Mouse (Mus musculus) gastrocnemius, adult 2 months (tissue): ENCODE data around the gene Larp7. TPM values are rescaled to one million over a fixed set of nuclear protein-coding genes. Genes with fewer than 3 reads are reported as not detected.
A peak's percentile ranks its signal among the peaks of the same experiment; 100 is the strongest.

ENCODE experiments used
- DNase-seq: peaks from one replicate; pipeline ENCODE4 v3.0.0; 2022
- H3K27ac ChIP-seq: fragments of 200-600 bp; 2 replicates; pipeline ENCODE4 v1.8.1; 2022; ENCODE audit warnings: mild to moderate bottlenecking
- H3K4me3 ChIP-seq: fragments of 200-600 bp; 2 replicates; pipeline ENCODE4 v1.8.1; 2022; ENCODE audit warnings: mild to moderate bottlenecking, moderate library complexity
- CTCF ChIP-seq: fragments of 200-600 bp; IDR thresholded peaks from 2 replicates; pipeline ENCODE4 v1.8.1; 2022; ENCODE audit warnings: antibody characterized with exemption, mild to moderate bottlenecking, moderate library complexity
- intact Hi-C: fragments of 180-260 bp; cut with DNase I; formaldehyde crosslinking; loops from one replicate; pipeline ENCODE4 v1.15.1; 2025
- long read RNA-seq, 2 experiments: library from polyadenylated mRNA; stranded (forward); transcript quantifications; one replicate each; pipeline ENCODE4 v2.0.0; 2021
- total RNA-seq, 2 experiments: library from RNA; stranded (reverse); gene quantifications; 2 replicates each; pipeline ENCODE4 v1.2.3; 2021

The Larp7 gene
- total RNA-seq = 10 to 100 TPM in 1 of 2 experiments, 1 to 10 TPM in 1; 7.5 to 12.9 TPM
- long read RNA-seq, experiment 1, transcript Larp7-201 (13 exons, 2,121 nt) = major isoform, 27 of 29 reads
- long read RNA-seq, experiment 1, partial matches to known transcripts = 0 of 29 reads
- long read RNA-seq, experiment 1, other reads (novel, unspliced or antisense) = 2 of 29 reads
- long read RNA-seq, experiment 2, transcript Larp7-201 (13 exons, 2,121 nt) = major isoform, 15 of 20 reads
- long read RNA-seq, experiment 2, partial matches to known transcripts = 2 of 20 reads
- long read RNA-seq, experiment 2, other reads (novel, unspliced or antisense) = 3 of 20 reads

DNA sequence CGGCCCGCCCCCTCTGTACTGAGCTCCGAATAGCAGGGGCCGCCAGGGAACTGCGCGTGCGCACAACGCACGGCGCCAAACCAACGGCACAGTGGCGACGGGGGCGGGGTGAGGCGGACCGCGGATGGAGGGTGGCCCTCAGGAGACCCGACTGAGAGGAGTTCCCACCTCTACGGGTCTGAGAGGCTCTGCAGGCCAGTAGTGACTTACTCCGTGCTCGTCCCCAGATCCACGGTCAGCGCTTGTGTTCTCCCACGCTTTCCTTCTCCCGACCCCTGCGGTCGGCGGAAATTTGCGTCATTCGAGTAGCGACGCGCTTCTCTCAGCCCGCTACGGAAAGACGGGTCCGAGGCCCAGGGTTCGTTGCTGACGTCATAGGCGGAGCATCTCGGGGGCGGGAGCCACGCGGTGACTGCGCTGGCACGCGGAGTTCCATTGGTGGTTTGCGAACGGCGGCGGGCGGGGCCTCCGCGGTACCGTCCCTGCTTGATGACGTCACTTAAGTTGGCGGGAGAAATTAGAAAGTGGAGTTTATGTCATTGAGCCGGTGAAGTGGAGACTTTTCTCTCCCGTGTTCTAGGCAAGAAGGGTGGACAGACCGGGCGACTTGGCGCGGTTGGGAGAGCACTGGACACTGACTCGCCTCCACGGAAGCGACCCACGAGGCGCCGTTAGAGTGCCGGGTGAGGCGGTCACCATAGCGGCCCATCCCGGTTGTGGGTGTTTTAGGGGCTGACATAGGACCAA is at the start of gene Larp7, which contains the start of gene Zgrf1:
Gene Larp7 (minus strand): TSS at position 377 of the 747 bp plus-strand sequence.
Gene Zgrf1 (plus strand): TSS at position 517 of the 747 bp plus-strand sequence.
- peak; percentile 99 for DNase-seq
- TF ChIP-seq CTCF = no peak; the same call in 1 of the 2 replicates
- H3K4me3 ChIP-seq = peak within 1 kb of the TSS; percentile 76
- intact Hi-C loops = loop anchor here (2.0 to 10.0 kb wide), 3 partner anchors 102 to 282 kb away; partner anchors contain the start of gene Ap1ar
- peak within 1 kb of the TSS; percentile 99 for H3K27ac ChIP-seq

DNA sequence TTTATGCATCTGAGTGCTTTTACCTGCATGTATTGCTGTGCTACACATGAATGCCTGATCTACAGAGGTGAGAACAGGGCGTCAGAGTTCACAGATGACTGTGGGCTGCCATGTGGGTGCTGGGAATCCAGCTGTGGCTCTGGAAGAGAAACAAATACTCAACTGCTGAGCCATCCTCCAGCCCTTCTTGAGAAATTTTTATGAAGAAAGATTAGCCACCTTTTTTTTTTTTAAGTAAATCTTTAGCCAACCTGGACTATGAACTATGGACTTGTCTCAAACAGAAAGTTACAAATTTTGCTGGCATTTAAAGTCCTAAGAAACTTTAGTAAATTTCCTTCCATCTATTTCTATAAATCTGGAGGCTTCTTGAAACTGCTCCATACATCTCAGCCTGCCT is 44.0 kb upstream of the Larp7 start:
- no peak overlapping the region for H3K27ac ChIP-seq
- intact Hi-C loops = no loop called here
- no peak for TF ChIP-seq CTCF
- H3K4me3 ChIP-seq = no peak overlapping the region
- no peak for DNase-seq

DNA sequence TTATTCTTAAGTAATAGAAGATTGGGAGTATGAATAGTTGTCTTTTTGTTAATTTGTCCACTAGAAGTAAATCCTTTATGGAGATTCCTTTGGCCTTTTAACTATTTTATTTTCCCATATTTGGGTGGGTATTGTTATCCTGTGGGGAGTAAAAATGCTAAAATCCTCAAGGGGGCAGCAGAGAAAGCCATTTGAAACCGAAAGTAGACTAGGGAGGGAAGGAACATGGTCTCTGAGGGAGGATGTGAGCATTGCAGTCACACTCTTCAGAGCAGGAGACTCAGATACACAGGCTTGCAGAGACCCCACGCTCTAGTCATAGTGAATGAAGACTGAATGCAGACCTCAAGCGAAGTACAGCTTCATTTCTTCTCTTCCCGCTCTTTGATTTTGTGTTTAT is 19.4 kb upstream of the Larp7 start:
- Histone ChIP-seq H3K27ac (peak overlapping the region; percentile 12; the same call in 1 of the 2 replicates), H3K4me3 (peak overlapping the region; percentile 57)
- no peak for DNase-seq
- intact Hi-C loops = loop anchor here (5.0 kb wide), 1 partner anchor 190 kb away; no protein-coding TSS in a partner anchor
- peak; percentile 70 for TF ChIP-seq CTCF

DNA sequence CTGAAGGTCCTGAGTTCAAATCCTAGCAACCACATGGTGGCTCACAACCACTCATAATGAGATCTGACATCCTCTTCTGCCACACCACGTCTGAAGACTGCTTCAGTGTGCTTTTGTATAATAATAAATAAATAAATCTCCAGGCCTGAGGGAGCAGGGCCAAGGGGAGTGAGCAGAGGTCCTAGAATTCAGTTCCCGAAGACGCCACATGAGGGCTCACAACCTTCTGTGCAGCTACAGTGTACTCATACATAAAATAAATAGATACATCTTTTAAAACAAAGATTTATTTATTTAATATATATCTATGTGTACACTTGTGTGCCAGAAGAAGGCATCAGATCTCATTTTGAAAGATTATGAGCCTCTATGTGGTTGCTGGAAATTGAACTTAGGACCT is 12.0 kb upstream of the Larp7 start:
- H3K27ac ChIP-seq = no peak overlapping the region
- intact Hi-C loops = no loop called here
- no peak overlapping the region for H3K4me3 ChIP-seq
- DNase-seq = no peak
- no peak for TF ChIP-seq CTCF

DNA sequence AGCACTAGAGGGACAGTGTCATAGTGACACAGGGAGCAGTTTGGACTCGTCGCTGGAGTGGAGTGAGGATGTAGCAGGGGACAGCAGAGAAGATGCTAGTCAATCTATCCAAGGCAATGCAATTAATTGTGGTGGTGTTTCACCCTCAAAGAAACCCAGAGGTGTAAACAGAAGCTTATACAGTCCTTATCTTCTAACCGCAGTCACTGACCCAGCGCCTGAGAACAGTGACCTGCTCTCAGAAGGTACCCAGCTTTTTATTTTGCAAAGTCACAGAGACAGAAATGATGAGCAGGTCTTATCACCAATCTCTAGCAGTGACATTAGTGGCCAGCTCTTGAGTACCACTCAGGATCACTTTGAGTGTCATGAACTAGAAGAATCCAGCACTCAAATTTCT is 9.8 kb upstream of the Larp7 start:
- no peak for DNase-seq
- Histone ChIP-seq H3K4me3 (no peak overlapping the region), H3K27ac (no peak overlapping the region)
- intact Hi-C loops = no loop called here
- no peak for TF ChIP-seq CTCF

DNA sequence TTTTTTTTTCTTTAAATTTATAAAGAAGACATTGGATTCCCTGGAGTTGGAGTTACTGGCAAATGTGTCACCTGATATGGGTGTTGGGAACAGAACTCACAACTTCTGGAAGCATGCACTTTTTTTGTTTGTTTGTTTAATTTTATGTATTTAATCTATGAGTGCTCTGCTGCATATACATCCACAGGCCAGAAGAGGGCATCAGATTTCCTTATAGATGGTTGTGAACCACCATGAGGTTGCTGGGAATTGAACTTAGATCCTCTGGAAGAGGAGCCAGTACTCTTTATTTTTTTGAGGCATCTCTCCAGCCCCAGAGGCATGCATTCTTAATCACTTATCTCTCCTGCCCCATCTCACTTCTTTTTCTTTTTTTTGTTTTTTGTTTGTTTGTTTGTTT is 5.1 kb upstream of the Larp7 start:
- TF ChIP-seq CTCF = peak; percentile 11; the same call in 1 of the 2 replicates
- H3K4me3 ChIP-seq = no peak overlapping the region
- H3K27ac ChIP-seq = no peak overlapping the region
- no peak for DNase-seq
- intact Hi-C loops = loop anchor here (10.0 kb wide), 1 partner anchor 277 kb away; the partner anchor contains the start of gene Ap1ar

DNA sequence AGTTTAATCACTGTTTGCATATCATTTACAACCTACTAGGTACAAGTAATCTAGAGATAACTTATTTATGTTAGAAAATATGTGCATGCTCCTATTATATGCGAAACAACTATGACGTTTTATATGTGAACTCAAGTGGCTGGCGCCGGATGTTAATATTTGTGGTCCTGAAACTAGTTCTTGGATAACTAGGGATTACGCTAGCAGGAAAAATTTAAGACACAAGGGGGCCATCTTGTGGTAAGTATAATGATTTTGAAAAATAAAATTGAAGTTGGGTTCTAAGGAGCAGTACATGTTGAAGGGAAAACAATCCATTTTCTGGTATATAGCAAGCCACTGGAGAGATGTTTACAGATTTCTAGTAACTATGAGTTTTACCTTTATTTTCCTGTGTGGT is 1.6 kb upstream of the Larp7 start:
- Histone ChIP-seq H3K4me3 (no peak overlapping the region), H3K27ac (no peak overlapping the region)
- DNase-seq = no peak
- peak; percentile 47 for TF ChIP-seq CTCF
- intact Hi-C loops = loop anchor here (5.0 to 10.0 kb wide), 2 partner anchors 232 to 280 kb away; partner anchors contain the start of gene Ap1ar

DNA sequence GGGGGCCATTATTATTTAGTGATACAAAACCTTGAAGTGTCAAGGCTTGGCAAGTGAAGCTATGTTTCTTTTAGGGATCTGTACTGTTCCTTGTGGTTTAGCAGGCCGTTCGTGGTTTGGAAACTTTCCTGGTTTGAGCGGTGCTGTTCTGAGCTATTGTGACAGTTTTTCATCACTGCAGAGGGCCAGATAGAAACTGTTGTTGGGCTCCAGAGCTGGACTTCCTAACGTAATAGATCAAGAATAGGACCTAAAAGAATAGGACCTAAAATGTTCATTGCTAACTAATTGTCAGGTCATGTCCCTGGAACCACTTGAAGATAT is 533 bp upstream of the Larp7 start:
- no peak for DNase-seq
- intact Hi-C loops = loop anchor here (2.0 to 10.0 kb wide), 3 partner anchors 103 to 281 kb away; partner anchors contain the start of gene Ap1ar
- TF ChIP-seq CTCF = no peak
- peak overlapping the region; percentile 99 for H3K27ac ChIP-seq
- H3K4me3 ChIP-seq = peak overlapping the region; percentile 76

DNA sequence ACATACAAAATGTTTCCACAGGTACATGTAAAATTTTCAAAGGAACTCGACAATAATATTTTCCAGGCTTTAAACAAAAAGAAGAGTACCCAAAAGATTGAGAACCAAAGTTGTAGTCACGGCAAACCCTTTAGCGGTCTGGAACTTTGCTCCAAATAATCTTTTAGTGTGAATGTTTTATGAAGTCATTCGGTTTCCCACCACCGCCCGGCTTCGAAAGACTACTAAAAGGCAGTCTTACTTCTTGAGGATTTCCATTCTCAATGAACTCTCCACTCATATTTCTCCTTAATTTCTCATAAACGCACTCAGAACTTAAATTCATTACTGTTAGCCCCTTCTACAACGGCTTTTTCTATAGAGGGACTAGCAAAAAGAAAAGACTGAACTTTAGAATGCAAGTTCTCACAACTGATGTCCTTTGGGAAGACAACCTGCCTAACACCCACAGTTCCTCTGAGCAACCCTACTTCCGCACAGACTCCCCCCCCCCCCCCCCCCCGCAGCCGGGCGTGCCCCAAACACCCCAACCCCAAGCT is 646 bp downstream of the Larp7 start:
- Histone ChIP-seq H3K4me3 (peak overlapping the region; percentile 76), H3K27ac (peak overlapping the region; percentile 99)
- intact Hi-C loops = loop anchor here (2.0 to 10.0 kb wide), 3 partner anchors 102 to 282 kb away; partner anchors contain the start of gene Ap1ar
- no peak for DNase-seq
- no peak for TF ChIP-seq CTCF

DNA sequence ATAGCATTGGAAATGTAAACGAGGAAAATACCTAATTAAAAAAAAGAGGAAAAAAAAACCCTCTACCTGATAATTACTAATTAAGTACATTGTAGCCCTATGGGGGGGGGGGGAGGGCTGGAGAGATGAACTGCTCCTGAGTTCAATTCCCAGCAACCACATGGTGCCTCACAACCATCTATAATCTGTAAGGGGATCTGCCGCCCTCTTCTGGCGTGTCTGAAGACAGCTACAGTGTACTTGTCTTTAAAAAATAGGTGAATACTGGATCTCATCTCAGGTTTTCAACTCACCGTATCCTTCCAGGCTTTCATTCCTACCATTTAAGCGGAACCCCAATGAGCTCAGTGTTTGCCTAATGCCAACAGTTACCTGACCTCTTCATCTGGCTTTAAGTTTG is 5.3 kb downstream of the Larp7 start:
- Histone ChIP-seq H3K27ac (no peak overlapping the region), H3K4me3 (no peak overlapping the region)
- DNase-seq = peak; percentile 26
- peak; percentile 63 for TF ChIP-seq CTCF
- intact Hi-C loops = no loop called here

DNA sequence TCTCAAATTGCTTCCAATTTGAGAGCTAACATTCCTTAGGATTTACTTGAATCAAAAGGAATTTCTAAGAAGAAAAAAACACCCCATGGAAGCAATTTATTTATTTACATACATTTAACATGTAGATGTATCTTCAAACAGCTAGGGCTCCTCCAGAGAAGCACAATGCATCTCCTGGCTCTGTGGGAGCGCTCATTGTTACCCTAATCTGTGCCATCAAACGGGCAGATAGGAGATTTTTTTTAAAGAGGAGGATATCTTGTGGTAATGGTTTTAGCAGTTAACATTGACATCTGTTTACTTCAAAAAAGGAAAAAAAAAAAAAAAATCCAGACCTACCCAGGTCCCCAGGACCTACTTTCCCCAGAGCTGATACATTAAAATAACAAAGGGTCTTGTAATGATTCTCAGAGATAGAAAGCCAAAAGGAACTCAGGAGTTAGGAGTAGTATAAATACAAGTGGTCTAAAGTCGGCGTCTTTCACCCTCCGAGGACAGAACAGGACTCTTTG is 8.5 kb downstream of the Larp7 start:
- intact Hi-C loops = no loop called here
- DNase-seq = no peak
- Histone ChIP-seq H3K4me3 (no peak overlapping the region), H3K27ac (no peak overlapping the region)
- TF ChIP-seq CTCF = no peak

DNA sequence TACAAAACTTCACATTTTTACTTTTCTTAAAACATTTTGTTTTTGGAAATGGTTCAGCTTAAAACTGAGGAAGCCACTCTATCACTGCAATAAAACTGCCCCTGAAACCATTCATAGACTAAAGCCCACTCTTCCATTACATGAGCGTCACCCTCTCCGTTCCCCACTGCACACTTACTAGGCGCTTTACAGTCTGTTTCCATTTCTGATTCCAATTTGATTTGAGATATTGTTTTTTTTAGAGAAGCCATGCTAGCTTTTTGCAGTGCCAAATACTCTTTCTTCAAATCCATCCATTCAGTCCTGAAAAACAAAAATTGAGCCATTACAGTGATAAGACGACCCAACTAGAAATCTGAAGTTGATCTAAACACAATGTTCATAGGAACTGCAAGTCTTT is 9.2 kb downstream of the Larp7 start:
- intact Hi-C loops = no loop called here
- Histone ChIP-seq H3K4me3 (no peak overlapping the region), H3K27ac (no peak overlapping the region)
- DNase-seq = no peak
- TF ChIP-seq CTCF = no peak

DNA sequence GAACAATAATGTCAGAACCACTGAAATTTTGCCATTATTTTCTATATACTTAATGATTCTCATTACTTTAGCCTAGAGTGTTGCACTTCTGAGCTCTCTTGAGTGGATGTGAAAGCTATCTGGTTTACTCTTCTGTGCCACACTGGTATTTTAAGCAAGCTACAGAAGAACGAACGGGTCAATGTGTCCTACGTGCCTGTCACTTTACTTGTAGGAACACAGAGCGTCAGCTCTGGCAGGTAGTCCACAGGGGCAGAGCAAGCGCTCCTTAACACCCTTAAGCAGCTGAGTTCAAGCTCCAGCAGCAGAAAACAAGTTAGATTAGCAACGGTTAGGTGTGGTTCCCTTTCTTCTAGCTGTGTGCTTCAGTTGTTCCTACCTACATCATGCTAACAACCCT is 14.0 kb downstream of the Larp7 start:
- Histone ChIP-seq H3K4me3 (no peak overlapping the region), H3K27ac (peak overlapping the region; percentile 43)
- DNase-seq = peak; percentile 20
- TF ChIP-seq CTCF = no peak
- intact Hi-C loops = loop anchor here (5.0 kb wide), 1 partner anchor 42 kb away; the partner anchor contains the start of gene Ank2
